Comparison of ENCODE assay signal across 8 mouse cellular contexts in the genomic region with DNA sequence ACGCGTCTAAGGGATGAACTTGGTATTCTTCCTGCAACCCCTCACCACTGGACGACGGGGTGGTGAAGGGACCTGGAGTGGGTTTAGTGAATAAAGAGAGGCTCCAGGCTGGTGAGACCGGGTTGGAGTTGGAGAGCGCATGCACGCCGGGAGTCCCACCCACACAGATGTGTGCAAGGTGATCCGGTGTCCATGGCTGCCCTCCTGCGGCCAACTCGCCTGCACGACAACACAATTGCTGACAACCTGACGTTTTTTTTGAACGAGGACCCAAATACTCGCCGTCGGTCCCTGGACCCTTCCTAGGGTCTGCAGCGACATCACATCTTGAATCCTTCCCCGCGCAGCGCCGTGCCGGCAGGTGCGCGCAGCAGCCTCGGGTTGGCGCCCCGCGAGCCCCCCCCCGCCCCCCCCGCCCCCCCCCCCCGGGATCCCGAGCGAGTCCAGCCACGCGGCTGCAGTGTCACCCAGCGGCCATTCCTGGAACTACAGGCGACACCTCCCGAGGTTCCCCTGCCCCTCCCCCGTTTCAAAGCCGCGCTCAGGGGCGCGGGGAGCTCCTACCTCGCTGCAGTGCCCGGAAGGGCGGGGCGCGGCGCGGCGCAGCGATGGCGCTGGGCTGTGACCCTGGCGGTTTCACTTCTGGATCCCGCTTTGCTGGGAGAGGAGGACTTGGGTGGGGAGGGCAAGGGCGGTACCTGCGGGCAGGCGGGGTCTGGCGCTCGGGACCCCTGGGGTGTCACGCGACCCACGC. TPM values are rescaled to one million over a fixed set of nuclear protein-coding genes. Genes with fewer than 3 reads are reported as not detected.
A peak's percentile ranks its signal among the peaks of the same experiment; 100 is the strongest.
DNase-seq lines count a peak whose midpoint lies in the region; ATAC-seq and TF ChIP-seq lines count a peak whose summit lies in the region.

No protein-coding gene starts in this region.

- 0 out of 2 replicates have a peak overlapping the region, but pooled peaks have one; percentile 1 for H3K27ac ChIP-seq in MEL (ENCODE audit: control insufficient read depth, low read depth, low read length)
- H3K27ac ChIP-seq in hindbrain, embryonic 11.5 days (ENCODE audit: low read depth, low read length) = no peak overlapping the region

- peak overlapping the region; percentile 89 for H3K4me2 ChIP-seq in hindbrain, embryonic 11.5 days (replicated peaks; ENCODE audit: low read depth, low read length)

- peak; percentile 95 for DNase-seq in MEL (ENCODE audit: low read depth, low spot score)
- peak; percentile 84 to 90 for DNase-seq in cerebellum, adult 18-20 months
- peak; percentile 24 to 89 for DNase-seq in frontal cortex, adult 2 months (ENCODE audit: extremely low spot score in 1 of 2, low spot score in 1 of 2)
- peak; percentile 91 for DNase-seq in hindbrain, embryonic 11.5 days (ENCODE audit: low spot score)
- DNase-seq in layer of hippocampus, postnatal 10 days (ENCODE audit: low spot score in 2 of 2) = peak; percentile 92 to 93
- peak; percentile 91 for DNase-seq in lung, postnatal 10 days
- peak; percentile 84 for DNase-seq in ovary, postnatal 14 days (ENCODE audit: low spot score)
- DNase-seq in thymus, postnatal 10 days (ENCODE audit: low spot score in 2 of 2) = peak; percentile 97 to 100

- peaks cover 0 to 10% of the 10 kb centered on the region in 2 experiments; a peak in 1 of 4 replicates for H3K4me1 ChIP-seq in MEL (ENCODE audit: control insufficient read depth in 1 of 2, insufficient read depth in 2 of 2, low read length in 2 of 2)
- H3K4me1 ChIP-seq in hindbrain, embryonic 11.5 days (replicated peaks; ENCODE audit: control insufficient read depth, insufficient read depth, low read length) = no peaks in the 10 kb centered on the region

- under 1% methylated on average over 30 of the region's 64 CpGs for WGBS in hindbrain, embryonic 11.5 days

- TF ChIP-seq CTCF in MEL (IDR thresholded peaks at IDR 0.05 in 2 of 3, conservative IDR thresholded peaks at IDR 0.05 in 1 of 3; ENCODE audit: control insufficient read depth in 1 of 3, insufficient read depth in 1 of 3, low read depth in 2 of 3, low read length in 3 of 3, poor library complexity in 1 of 3, severe bottlenecking in 1 of 3) = peak; percentile 21 to 89 (median 59); a peak in 5 of 6 replicates

- peak in 1 of 2 experiments; percentile 10; a peak in 1 of 4 replicates for TF ChIP-seq EP300 in MEL (IDR thresholded peaks at IDR 0.05; ENCODE audit: low read depth in 1 of 2, low read length in 2 of 2)

- TF ChIP-seq RAD21 in MEL (IDR thresholded peaks at IDR 0.05; ENCODE audit: low read depth, low read length) = peak; percentile 42

- H3K27me3 ChIP-seq in MEL (ENCODE audit: control insufficient read depth in 1 of 2, insufficient read depth in 2 of 2, low read length in 2 of 2) = peaks cover 0 to 1% of the 10 kb centered on the region in 2 experiments; a peak in 3 of 4 replicates
- peaks cover 24% of the 10 kb centered on the region for H3K27me3 ChIP-seq in hindbrain, embryonic 11.5 days (ENCODE audit: control insufficient read depth, insufficient read depth, low read length)

- no peaks in the 10 kb centered on the region; the same call in 1 of the 2 replicates for H3K79me2 ChIP-seq in MEL (ENCODE audit: control insufficient read depth, insufficient read depth, low read length, poor library complexity)

- peak; percentile 65 to 86 for TF ChIP-seq POLR2A in MEL (IDR thresholded peaks at IDR 0.05; ENCODE audit: control insufficient read depth in 1 of 2, insufficient read depth in 1 of 2, low read depth in 1 of 2, low read length in 2 of 2, poor library complexity in 1 of 2)

- peak; percentile 82 for ATAC-seq in hindbrain, embryonic 11.5 days (ENCODE audit: low FRiP score)

- no peaks in the 10 kb centered on the region for H3K9me3 ChIP-seq in MEL (replicated peaks; ENCODE audit: insufficient read depth, low read length)
- H3K9me3 ChIP-seq in hindbrain, embryonic 11.5 days (ENCODE audit: control insufficient read depth, low read length) = no peaks in the 10 kb centered on the region

- peak overlapping the region; percentile 82 for H3K9ac ChIP-seq in MEL (ENCODE audit: control insufficient read depth, low read depth, low read length, poor library complexity, severe bottlenecking)
- H3K9ac ChIP-seq in hindbrain, embryonic 11.5 days (ENCODE audit: low read depth, low read length) = peak overlapping the region; percentile 56

- peaks cover 0 to 2% of the 10 kb centered on the region in 2 experiments; a peak in 1 of 4 replicates for H3K36me3 ChIP-seq in MEL (ENCODE audit: control insufficient read depth in 1 of 2, insufficient read depth in 2 of 2, low read length in 2 of 2)
- H3K36me3 ChIP-seq in hindbrain, embryonic 11.5 days (ENCODE audit: control insufficient read depth, insufficient read depth, low read length) = no peaks in the 10 kb centered on the region

- peak overlapping the region; percentile 63 to 80 for H3K4me3 ChIP-seq in MEL (ENCODE audit: control insufficient read depth in 1 of 2, insufficient read depth in 1 of 2, low read depth in 2 of 2, low read length in 2 of 2)
- H3K4me3 ChIP-seq in hindbrain, embryonic 11.5 days (ENCODE audit: low read depth, low read length) = peak overlapping the region; percentile 51

TF ChIP-seq in MEL, 35 proteins besides CTCF, POLR2A, EP300 and RAD21 (continues in another document):
- no peak for TF ChIP-seq ZKSCAN1 (IDR thresholded peaks at IDR 0.05; ENCODE audit: low read depth, low read length)
- no peak for TF ChIP-seq TAL1 (IDR thresholded peaks at IDR 0.05; ENCODE audit: low read length)
- TF ChIP-seq KAT2A (conservative IDR thresholded peaks at IDR 0.05; ENCODE audit: low read depth, low read length) = no peak
- no peak for TF ChIP-seq MEF2A (IDR thresholded peaks at IDR 0.05; ENCODE audit: extremely low read depth, insufficient replicate concordance, low read depth, low read length, poor library complexity, severe bottlenecking)
- peak; percentile 45 for TF ChIP-seq ZC3H11A (IDR thresholded peaks at IDR 0.05; ENCODE audit: low read depth, low read length)
- peak; percentile 73 for TF ChIP-seq MYC (IDR thresholded peaks at IDR 0.05; ENCODE audit: low read depth, low read length)
- 0 out of 2 replicates have a peak, but pooled peaks have one; percentile 11 for TF ChIP-seq TBP (IDR thresholded peaks at IDR 0.05; ENCODE audit: low read depth, low read length)
- TF ChIP-seq MXI1 (IDR thresholded peaks at IDR 0.05; ENCODE audit: low read depth, low read length) = peak; percentile 85; the same call in 1 of the 2 replicates
- TF ChIP-seq GATA1 (IDR thresholded peaks at IDR 0.05; ENCODE audit: low read depth, low read length) = no peak
- no peak for TF ChIP-seq POLR2AphosphoS2 (IDR thresholded peaks at IDR 0.05; ENCODE audit: low read length)
- TF ChIP-seq E2F4 (IDR thresholded peaks at IDR 0.05; ENCODE audit: borderline replicate concordance, low read depth, low read length) = 0 out of 2 replicates have a peak, but pooled peaks have one; percentile 61
- peak; percentile 69 for TF ChIP-seq NRF1 (IDR thresholded peaks at IDR 0.05; ENCODE audit: insufficient read depth, low read depth, low read length, poor library complexity, severe bottlenecking)
- no peak for TF ChIP-seq UBTF (IDR thresholded peaks at IDR 0.05; ENCODE audit: borderline replicate concordance, insufficient read depth, low read depth, low read length)
- TF ChIP-seq JUND (IDR thresholded peaks at IDR 0.05; ENCODE audit: low read depth, low read length) = no peak
- peak; percentile 85 for TF ChIP-seq MAX (IDR thresholded peaks at IDR 0.05; ENCODE audit: low read length)
- 0 out of 2 replicates have a peak, but pooled peaks have one; percentile 5 for TF ChIP-seq USF1 (IDR thresholded peaks at IDR 0.05; ENCODE audit: low read depth, low read length)
- peak; percentile 70 for TF ChIP-seq ELF1 (IDR thresholded peaks at IDR 0.05; ENCODE audit: low read depth, low read length)
- TF ChIP-seq SMC3 (IDR thresholded peaks at IDR 0.05; ENCODE audit: low read depth, low read length) = peak; percentile 46
- TF ChIP-seq BHLHE40 (IDR thresholded peaks at IDR 0.05; ENCODE audit: borderline replicate concordance, low read depth, low read length) = 0 out of 2 replicates have a peak, but pooled peaks have one; percentile 20
- peak; percentile 71 for TF ChIP-seq ZNF384 (IDR thresholded peaks at IDR 0.05; ENCODE audit: low read depth, low read length)
- peak; percentile 68 for TF ChIP-seq NELFE (IDR thresholded peaks at IDR 0.05; ENCODE audit: low read depth, low read length)
- TF ChIP-seq RCOR1 (IDR thresholded peaks at IDR 0.05; ENCODE audit: low read depth, low read length) = no peak

RNA-seq across cellular contexts. Expression of a gene that starts 11.3 kb away (rescaled TPM):
- not detected in 2 replicates for total RNA-seq in MEL (2012; rRNA removed)
- under 1 TPM in 1 of 2 experiments, not detected in 1; 0.21 TPM for polyA plus RNA-seq in MEL (2012; ENCODE audit: insufficient read depth in 1 of 2, insufficient read length in 2 of 2, low read depth in 1 of 2, low replicate concordance in 2 of 2, missing spikeins in 1 of 2)
- polyA plus RNA-seq in frontal cortex, adult 2 months (2012; rRNA removed) = 1.6 and 2.0 TPM in 2 replicates
- 2.1 and 3.3 TPM in 2 replicates for polyA plus RNA-seq in hindbrain, embryonic 11.5 days (2014; fragmentation: Nextera tagmentation; extraction: Ambion mirVana)
- total RNA-seq in layer of hippocampus, postnatal 10 days (2021) = 1 to 10 TPM; 1.0 to 1.8 TPM

RNA-seq across cellular contexts. Expression of a gene that starts 18.8 kb away (rescaled TPM):
- 74.0 and 93.2 TPM in 2 replicates for total RNA-seq in MEL (2012; rRNA removed)
- 10 to 100 TPM in 1 of 2 experiments, not detected in 1; 71.6 TPM for polyA plus RNA-seq in MEL (2012; ENCODE audit: insufficient read depth in 1 of 2, insufficient read length in 2 of 2, low read depth in 1 of 2, low replicate concordance in 2 of 2, missing spikeins in 1 of 2)
- 177 and 209 TPM in 2 replicates for polyA plus RNA-seq in frontal cortex, adult 2 months (2012; rRNA removed)
- polyA plus RNA-seq in hindbrain, embryonic 11.5 days (2014; fragmentation: Nextera tagmentation; extraction: Ambion mirVana) = 152 and 167 TPM in 2 replicates
- total RNA-seq in layer of hippocampus, postnatal 10 days (2021) = 100 to 1,000 TPM; 108 to 110 TPM

RNA-seq across cellular contexts. Expression of a gene that starts 45.3 kb away (rescaled TPM):
- total RNA-seq in MEL (2012; rRNA removed) = not detected in 2 replicates
- polyA plus RNA-seq in MEL (2012; ENCODE audit: insufficient read depth in 1 of 2, insufficient read length in 2 of 2, low read depth in 1 of 2, low replicate concordance in 2 of 2, missing spikeins in 1 of 2) = not detected
- polyA plus RNA-seq in frontal cortex, adult 2 months (2012; rRNA removed) = 3.0 and 3.2 TPM in 2 replicates
- 15.5 and 17.2 TPM in 2 replicates for polyA plus RNA-seq in hindbrain, embryonic 11.5 days (2014; fragmentation: Nextera tagmentation; extraction: Ambion mirVana)
- 1 to 10 TPM; 3.3 to 4.2 TPM for total RNA-seq in layer of hippocampus, postnatal 10 days (2021)

RNA-seq across cellular contexts. Expression of a gene that starts 57.3 kb away (rescaled TPM):
- 5.9 and 7.4 TPM in 2 replicates for total RNA-seq in MEL (2012; rRNA removed)
- 1 to 10 TPM in 1 of 2 experiments, not detected in 1; 8.4 TPM for polyA plus RNA-seq in MEL (2012; ENCODE audit: insufficient read depth in 1 of 2, insufficient read length in 2 of 2, low read depth in 1 of 2, low replicate concordance in 2 of 2, missing spikeins in 1 of 2)
- polyA plus RNA-seq in frontal cortex, adult 2 months (2012; rRNA removed) = 13.7 and 15.2 TPM in 2 replicates
- 4.3 and 4.5 TPM in 2 replicates for polyA plus RNA-seq in hindbrain, embryonic 11.5 days (2014; fragmentation: Nextera tagmentation; extraction: Ambion mirVana)
- total RNA-seq in layer of hippocampus, postnatal 10 days (2021) = 10 to 100 TPM in 1 of 2 experiments, 1 to 10 TPM in 1; 8.9 to 10.1 TPM
